Mouse (Mus musculus): ENCODE measurements around the gene Ttc7.
"Not testable (repeated sequence)": the region's sequence is repeated elsewhere in the genome, so short reads cannot be mapped to it uniquely, and the experiment has no call there.

Ttc7 gene

GRCm38 (mm10) chr17:87286481-87287143 lies 3.9 kb downstream of the Ttc7 start:
- no peak for DNase-seq

GRCm38 (mm10) chr17:87287197-87287777 lies 4.6 kb downstream of the Ttc7 start:
- DNase-seq = no peak

DNA sequence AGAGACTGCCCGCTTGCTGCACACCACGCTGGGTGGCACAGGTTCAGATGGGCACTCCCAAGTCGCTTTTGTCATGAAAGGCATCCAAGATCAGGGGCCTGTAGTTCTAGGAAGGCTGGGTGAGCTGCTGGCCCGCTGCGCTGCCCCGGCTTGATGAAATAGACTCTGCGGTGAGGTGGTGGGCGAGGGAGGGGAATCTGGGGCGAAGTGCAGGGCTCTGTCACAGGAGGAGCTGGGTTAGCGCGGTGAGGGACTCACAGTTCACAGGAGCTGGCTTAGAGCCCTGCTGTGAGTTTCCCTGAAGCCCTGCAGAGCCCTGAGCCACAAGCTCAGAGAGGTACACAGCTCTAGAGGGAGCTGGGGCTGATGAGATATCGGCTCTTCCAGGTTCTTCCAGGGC lies 5.4 kb downstream of the Ttc7 start:
- DNase-seq = no peak

GRCm38 (mm10) chr17:87289367-87289766 lies 6.7 kb downstream of the Ttc7 start:
- no peak for DNase-seq

DNA sequence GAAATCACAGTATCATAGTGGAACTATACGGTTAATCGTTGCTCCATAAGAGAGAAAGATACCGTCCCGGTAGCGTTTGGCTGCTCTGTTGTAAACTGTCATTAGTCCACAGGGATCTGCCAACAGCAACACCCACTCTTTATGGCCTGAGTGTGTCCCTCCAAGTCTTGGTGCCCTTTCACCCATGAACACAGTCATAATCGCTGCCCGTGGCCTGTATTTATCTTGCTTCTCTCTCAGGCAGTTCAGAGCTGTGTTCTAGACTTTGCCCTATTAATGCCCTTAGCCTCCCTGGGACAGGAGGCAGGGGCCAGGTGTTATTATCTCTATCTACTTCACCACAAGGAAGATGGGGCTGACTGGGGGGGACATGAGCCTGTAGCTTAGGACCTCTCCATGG lies 8.4 kb downstream of the Ttc7 start:
- DNase-seq = no peak

- no peak for DNase-seq
These were observed 9.1 kb downstream of the Ttc7 start for GRCm38 (mm10) chr17:87291782-87292181.

DNA sequence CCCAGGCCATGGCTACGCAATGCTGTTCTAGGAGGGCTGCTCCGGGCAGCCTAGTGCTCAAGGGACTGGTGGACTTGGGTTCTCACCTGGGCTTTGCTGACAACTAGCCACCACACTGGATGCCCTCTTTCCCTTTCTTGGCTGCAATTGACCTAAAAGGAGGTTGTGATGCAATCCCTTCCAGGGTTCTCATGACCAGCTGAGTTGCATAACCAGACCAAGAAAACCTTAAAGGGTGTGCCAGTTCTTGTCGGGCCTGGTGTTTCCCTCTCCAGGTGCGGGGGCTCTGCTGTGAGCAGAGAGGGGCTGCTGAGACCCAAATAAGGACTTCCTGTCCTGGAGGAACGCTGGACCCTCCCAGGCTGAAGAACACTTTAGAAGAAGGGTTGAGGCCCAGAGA lies 10.4 kb downstream of the Ttc7 start:
- no peak for DNase-seq

- no peak for DNase-seq
These were observed 13.1 kb downstream of the Ttc7 start for GRCm38 (mm10) chr17:87295738-87296137.

- DNase-seq = not testable (repeated sequence)
These were observed 14.0 kb downstream of the Ttc7 start for GRCm38 (mm10) chr17:87296701-87297100.

DNA sequence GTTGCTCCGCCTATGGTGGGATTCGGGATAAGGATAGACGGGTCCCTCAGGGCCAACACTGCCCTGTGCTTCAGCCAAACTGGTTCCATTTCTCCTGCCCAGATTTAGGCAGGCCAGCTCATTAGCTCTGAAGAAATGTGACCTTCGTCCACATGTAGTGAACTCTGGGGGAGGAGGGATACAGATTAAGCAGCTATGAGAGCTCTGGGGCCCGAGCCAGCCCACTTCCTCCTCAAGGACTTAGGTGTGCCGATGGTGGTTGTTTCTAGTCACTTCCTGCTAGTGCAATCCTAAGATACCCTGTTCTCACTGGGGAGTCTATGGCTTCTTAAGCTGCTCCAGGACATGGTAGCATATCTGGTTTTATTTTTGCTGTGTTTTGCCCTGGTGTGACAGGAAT lies 16.3 kb downstream of the Ttc7 start:
- no peak for DNase-seq

DNA sequence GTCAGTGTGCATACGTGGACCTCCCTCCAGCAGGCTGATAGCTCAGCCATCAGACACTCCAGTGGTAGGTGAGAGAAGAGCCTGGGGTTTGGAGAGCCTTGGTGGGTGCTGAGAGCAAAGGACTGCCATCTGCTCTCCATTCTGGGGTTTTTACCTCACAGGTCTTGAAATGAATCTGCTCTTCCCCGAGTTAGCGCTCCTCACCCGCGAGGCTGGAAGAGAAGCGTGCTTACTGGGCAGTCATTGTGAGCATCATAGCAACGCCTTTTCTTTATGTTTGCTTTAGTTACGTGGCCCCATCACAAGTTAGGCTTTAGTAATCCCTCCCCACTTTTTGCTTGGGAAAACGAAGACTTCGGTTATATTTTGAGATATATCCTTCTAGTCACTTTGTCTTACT lies 17.7 kb downstream of the Ttc7 start:
- DNase-seq = no peak

- not testable (repeated sequence) for DNase-seq
These were observed 18.9 kb downstream of the Ttc7 start for GRCm38 (mm10) chr17:87301607-87302006.

- peak; percentile 29 for DNase-seq
These were observed 19.5 kb downstream of the Ttc7 start for GRCm38 (mm10) chr17:87302014-87302794.

GRCm38 (mm10) chr17:87304151-87304894 lies 21.6 kb downstream of the Ttc7 start:
- DNase-seq = no peak

DNA sequence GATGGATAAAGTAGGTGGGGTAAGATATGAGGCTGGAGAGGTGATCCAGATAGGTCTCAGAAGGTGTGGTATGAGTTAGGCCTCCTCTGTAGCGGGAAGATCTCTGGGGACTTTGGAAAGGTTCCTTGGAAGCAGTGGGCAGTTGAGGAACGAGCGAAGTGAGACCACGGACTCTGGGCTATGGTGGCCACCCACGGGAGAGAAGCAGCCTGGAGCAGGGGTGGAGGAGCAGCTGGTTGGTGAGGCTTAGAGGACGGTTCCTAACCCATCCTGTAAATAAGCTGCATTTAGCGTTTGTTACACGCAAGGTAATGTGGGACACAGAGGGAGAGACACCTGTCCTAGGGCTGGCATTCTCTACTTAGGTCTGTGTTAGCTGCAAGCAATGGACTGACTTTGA lies 22.4 kb downstream of the Ttc7 start:
- no peak for DNase-seq

DNA sequence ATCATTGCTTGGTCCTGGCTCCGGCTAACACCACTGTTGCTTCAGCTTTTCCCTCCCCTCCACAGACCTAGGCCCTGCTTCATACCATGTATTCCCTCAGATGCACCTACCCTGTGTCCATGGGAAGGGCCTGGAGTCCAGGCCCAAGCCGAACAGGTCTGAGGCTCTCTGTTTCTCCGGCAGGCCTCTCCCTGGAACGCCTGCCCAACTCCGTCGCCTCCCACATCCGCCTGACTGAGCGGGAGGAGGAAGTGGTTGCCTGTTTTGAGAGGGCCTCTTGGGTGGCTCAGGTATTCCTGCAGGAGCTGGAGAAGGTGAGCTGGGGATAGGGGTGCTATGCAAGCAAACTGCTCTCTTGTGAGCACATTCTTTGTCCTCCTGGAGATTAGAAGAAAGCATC lies 24.1 kb downstream of the Ttc7 start:
- no peak for DNase-seq

- DNase-seq = no peak
These were observed 26.5 kb downstream of the Ttc7 start for GRCm38 (mm10) chr17:87309073-87309788.

DNA sequence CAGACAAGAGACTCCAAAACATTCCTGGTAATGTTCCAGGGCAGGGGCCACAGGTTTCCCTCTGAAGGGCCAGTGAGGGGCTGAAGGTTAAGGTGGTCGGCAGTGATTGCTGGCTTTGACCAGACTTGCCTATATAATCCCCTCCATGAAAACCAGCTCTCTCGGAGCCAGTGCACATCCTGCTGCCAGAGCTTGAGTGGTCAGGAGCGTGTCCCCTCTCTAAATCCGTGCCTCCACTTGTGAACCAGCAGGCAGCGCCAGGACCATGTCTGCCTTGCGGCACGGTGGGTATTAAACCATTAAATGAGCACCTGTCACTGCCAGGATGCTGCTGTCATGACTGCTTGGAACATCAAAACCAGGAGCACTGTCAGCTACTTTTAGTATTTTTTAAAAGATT lies 27.8 kb downstream of the Ttc7 start:
- DNase-seq = no peak

DNA sequence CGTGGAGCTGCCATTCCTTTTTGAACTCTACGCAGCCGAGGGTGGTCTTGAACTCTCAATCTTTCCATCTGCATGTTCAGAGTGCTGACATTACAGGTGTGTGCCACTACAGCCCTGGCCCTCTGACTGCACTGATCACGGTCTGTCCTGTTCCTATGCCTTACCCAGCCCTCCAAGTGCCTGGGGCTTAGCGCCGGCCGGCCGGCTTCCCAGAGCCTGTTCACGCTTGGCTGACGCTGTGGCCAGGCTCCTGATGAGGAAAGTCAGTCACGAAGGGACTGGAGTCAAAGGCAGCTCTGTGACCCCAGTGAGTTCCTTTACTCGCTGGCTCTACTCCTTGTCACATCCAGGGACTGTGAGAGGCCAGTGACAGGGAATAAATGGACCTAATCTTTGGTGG lies 29.7 kb downstream of the Ttc7 start:
- DNase-seq = no peak

GRCm38 (mm10) chr17:87312924-87313870 lies 30.5 kb downstream of the Ttc7 start:
- DNase-seq = no peak

GRCm38 (mm10) chr17:87314121-87314520 lies 31.4 kb downstream of the Ttc7 start:
- no peak for DNase-seq

DNA sequence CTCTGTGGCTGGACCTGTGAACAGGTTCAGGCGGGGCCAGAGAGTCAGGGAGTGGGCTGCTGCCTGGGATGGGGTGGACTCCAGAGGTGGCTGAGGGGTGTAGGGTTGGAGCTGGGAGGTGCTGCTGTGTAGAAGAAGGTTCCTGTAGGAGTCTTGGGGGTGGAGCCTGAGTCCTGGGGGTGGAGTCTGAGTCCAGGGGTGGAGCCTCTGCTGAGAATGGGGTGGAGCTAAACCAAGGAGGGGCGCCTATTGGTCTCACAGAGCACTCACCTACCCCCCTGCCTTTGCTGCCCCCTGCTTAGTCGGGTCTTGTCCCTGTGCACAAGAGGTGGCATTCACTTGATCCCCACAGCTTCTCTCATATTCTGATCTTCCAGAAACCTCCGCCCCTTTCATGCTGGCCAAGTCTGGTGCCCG lies 31.9 kb downstream of the Ttc7 start:
- DNase-seq = peak; percentile 53
